Mouse (Mus musculus) cortical plate, adult 2 months (tissue): Measurements from ENCODE around the gene Myl3.

Experiments used
- CTCF ChIP-seq: fragments of 200-500 bp; IDR thresholded peaks from 2 replicates; pipeline ENCODE4 v1.5.1; 2011; ENCODE audit warnings: mild to moderate bottlenecking, control low read depth, low read length; ENCODE audit not compliant: insufficient read depth; ENCODE audit errors: extremely low read depth
- POLR2A ChIP-seq: fragments of 200-500 bp; IDR thresholded peaks from 2 replicates; pipeline ENCODE4 v1.6.1; 2011; ENCODE audit warnings: mild to moderate bottlenecking, low read length, control low read depth; ENCODE audit not compliant: insufficient read depth; ENCODE audit errors: extremely low read depth

GRCm38 (mm10) chr9:110803294-110803693 is 61.6 kb downstream of the Myl3 start:
- TF ChIP-seq POLR2A, result no peak
- no peak for TF ChIP-seq CTCF
